Mouse (Mus musculus) lung, embryonic 15.5 days (tissue): ENCODE results near the gene Ttc27. TPM values are rescaled to one million over a fixed set of nuclear protein-coding genes. Genes with fewer than 3 reads are reported as not detected.

Experiments used
- ATAC-seq: fragments of 200-750 bp; cut with Nextera tagmentation; 2 replicates; pipeline ENCODE4 v1.8.0; 2017; ENCODE audit warnings: moderate number of reproducible peaks, borderline replicate concordance; ENCODE audit not compliant: low FRiP score, low TSS enrichment; ENCODE audit errors: extremely low read depth
- H3K27ac ChIP-seq: fragments of 300-500 bp; sonication (generic); 2 replicates; pipeline ENCODE4 v1.5.1; 2015; ENCODE audit warnings: moderate library complexity, mild to moderate bottlenecking, inconsistent platforms
- H3K27me3 ChIP-seq: fragments of 300-500 bp; sonication (generic); 2 replicates; pipeline ENCODE4 v1.6.1; 2015; ENCODE audit warnings: inconsistent platforms
- H3K36me3 ChIP-seq: fragments of 300-500 bp; sonication (generic); 2 replicates; pipeline ENCODE4 v1.6.1; 2015; ENCODE audit warnings: inconsistent platforms
- H3K4me1 ChIP-seq: fragments of 300-500 bp; sonication (generic); 2 replicates; pipeline ENCODE4 v1.6.1; 2015; ENCODE audit warnings: inconsistent platforms
- H3K4me2 ChIP-seq: fragments of 300-500 bp; sonication (generic); 2 replicates; pipeline ENCODE4 v1.6.1; 2015; ENCODE audit warnings: inconsistent platforms, mild to moderate bottlenecking, moderate library complexity
- H3K4me3 ChIP-seq: fragments of 300-500 bp; sonication (generic); 2 replicates; pipeline ENCODE4 v1.5.1; 2015; ENCODE audit warnings: mild to moderate bottlenecking, inconsistent platforms
- H3K9ac ChIP-seq: fragments of 300-500 bp; sonication (generic); 2 replicates; pipeline ENCODE4 v1.6.1; 2015; ENCODE audit warnings: inconsistent platforms
- H3K9me3 ChIP-seq: fragments of 300-500 bp; sonication (generic); 2 replicates; pipeline ENCODE4 v1.6.1; 2016; ENCODE audit warnings: inconsistent platforms
- WGBS: fragments of 180-500 bp; shearing (Covaris S2); methylation state at CpG from one replicate; pipeline ENCODE4 v1.1.7; 2015; 5-methylcytosine and 5-hydroxymethylcytosine counted together
- polyA plus RNA-seq: library from polyadenylated mRNA; unstranded; fragments of >200 nt; fragmentation: Nextera tagmentation; extraction: Ambion mirVana; gene quantifications from 2 replicates; pipeline ENCODE4 v1.2.1, GENCODE M21; 2015

Gene Ttc27
- polyA plus RNA-seq, 1 experiment from 2014 or later: 23.5 TPM

DNA sequence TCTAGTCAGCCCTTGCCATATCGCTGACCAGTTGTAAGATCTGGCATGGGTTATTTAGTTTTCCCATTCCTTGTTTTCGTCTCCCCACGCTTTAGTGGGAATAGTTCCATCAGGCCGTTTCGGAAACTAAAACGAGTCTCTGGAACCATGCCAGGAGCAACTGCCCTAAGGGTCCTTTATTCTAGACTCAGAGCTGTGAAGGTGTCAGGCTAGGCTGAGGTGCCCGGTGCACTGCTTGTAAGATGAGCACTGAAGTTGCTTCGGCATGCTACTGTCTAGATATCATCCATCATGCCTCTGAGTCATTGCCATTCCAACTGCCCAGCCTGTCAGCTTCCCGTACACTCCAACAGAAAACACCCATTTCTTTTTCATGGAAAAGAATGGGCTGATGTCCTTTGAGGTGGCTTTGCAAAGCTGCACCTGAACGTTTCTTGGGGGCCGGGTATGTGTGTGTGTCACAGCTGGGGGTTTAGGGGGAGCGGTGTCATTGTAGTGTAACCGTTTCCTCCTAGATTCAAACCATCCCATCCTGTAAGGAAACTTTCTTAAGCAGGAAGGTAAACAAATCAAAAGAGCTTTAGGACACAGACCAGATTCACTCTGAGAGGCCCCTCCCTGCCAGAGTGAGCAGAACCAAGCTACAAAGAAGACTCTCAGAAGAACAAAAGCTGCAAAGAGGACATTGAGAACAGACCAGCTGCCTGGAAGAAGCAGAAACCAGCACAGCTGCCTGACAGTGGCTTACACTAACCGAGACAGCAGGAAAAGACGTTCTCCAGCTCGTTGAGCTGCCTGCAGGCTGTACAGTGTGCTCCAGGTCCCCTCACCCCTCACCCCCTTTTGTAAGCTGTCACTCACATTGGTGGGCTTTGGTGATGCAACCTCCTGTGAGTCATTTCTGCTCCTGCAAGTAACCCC, 186.1 kb downstream of the Ttc27 start:
- Histone ChIP-seq H3K36me3 (no peaks in the 10 kb centered on the region), H3K9ac (no peak overlapping the region), H3K27me3 (no peaks in the 10 kb centered on the region), H3K4me2 (peak overlapping the region; percentile 31), H3K27ac (peak overlapping the region; percentile 41), H3K4me1 (peaks cover 15% of the 10 kb centered on the region), H3K4me3 (no peak overlapping the region), H3K9me3 (peaks cover 3% of the 10 kb centered on the region; the same call in 1 of the 2 replicates)
- 19% methylated on average over 16 of the region's 16 CpGs for WGBS
- ATAC-seq: peak; percentile 46; the same call in 1 of the 2 replicates

DNA sequence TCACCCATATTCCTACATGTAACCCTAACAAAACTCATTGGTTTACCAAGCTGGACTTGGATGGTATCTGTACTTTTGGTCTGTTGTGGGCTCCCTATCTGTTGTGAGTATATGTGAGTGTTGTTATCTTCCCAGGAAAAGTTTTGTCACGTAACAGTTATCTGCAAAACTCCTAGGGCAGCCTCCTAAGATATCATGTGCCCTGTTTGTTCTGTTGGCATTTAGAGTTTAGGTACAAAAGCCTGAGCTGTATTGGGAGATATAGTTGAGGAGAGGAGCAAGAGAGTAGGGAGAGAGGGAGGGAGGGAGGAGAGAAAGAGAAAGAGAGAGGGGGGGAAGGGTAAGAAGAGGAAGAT, 186.8 kb downstream of the Ttc27 start:
- Histone ChIP-seq H3K9me3 (peaks cover 3% of the 10 kb centered on the region; the same call in 1 of the 2 replicates), H3K4me1 (peaks cover 15% of the 10 kb centered on the region), H3K27ac (peak overlapping the region; percentile 41), H3K27me3 (no peaks in the 10 kb centered on the region), H3K4me2 (0 out of 2 replicates have a peak overlapping the region, but pooled peaks have one; percentile 13), H3K4me3 (no peak overlapping the region), H3K9ac (no peak overlapping the region), H3K36me3 (no peaks in the 10 kb centered on the region)
- no peak for ATAC-seq
- WGBS: 61% methylated on average over 1 of the region's 1 CpGs

DNA sequence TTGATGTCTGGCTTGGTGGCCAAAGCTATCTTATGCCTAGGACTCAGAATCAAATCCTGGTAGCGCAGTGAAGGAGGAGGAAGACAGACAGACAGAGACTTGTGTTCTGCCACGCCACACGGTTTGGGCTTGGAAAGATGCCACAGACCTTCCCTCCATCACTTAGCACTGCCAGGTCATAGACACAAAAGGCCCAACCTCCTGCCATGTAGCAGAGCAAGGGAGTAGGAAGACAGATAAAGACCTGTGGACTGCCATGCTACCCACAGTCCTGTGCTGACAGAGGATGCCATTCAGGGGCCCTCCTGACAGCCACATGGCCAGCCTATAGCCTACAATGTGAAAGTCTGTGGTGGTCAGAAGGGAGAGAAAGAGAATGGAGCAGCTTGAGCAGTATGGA, 187.4 kb downstream of the Ttc27 start:
- H3K27me3 ChIP-seq: no peaks in the 10 kb centered on the region
- peaks cover 3% of the 10 kb centered on the region; the same call in 1 of the 2 replicates for H3K9me3 ChIP-seq
- no peak for ATAC-seq
- H3K9ac ChIP-seq: no peak overlapping the region
- peaks cover 15% of the 10 kb centered on the region for H3K4me1 ChIP-seq
- WGBS: 88% methylated on average over 3 of the region's 3 CpGs
- no peak overlapping the region for H3K4me3 ChIP-seq
- H3K36me3 ChIP-seq: no peaks in the 10 kb centered on the region
- H3K27ac ChIP-seq: no peak overlapping the region
- H3K4me2 ChIP-seq: no peak overlapping the region

DNA sequence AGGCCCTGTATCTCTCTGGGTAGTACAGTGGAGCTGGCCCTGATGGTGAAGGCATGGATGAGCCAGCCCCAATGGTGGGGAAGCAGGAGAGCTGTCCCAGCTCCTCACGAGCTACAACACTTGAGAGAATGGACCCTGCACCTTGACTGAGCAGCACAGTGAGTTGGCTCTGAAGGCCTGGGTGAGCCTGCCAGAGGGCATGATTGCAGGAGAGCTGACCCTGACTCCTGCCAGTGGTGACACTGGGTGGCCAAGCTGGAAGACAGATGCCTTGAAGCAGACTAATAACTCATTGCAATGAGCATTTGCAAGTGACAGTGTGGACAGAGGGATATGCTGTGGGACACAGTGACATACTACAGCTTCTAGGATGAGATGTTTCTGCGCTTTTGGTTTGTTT, 195.5 kb downstream of the Ttc27 start:
- Histone ChIP-seq H3K9ac (no peak overlapping the region), H3K9me3 (no peaks in the 10 kb centered on the region; the same call in 1 of the 2 replicates), H3K27ac (no peak overlapping the region), H3K4me3 (no peak overlapping the region), H3K36me3 (no peaks in the 10 kb centered on the region), H3K4me1 (no peaks in the 10 kb centered on the region), H3K27me3 (no peaks in the 10 kb centered on the region), H3K4me2 (no peak overlapping the region)
- 87% methylated on average over 2 of the region's 2 CpGs for WGBS
- ATAC-seq: no peak

Other genes starting within 250 kb of the Ttc27 start
- 64.9 and 66.7 TPM in 2 replicates for gene Yipf4, start 228.2 kb upstream of the Ttc27 start, polyA plus RNA-seq
- 78.3 and 80.0 TPM in 2 replicates for gene Birc6, start 189.4 kb upstream of the Ttc27 start, polyA plus RNA-seq